Mouse (Mus musculus): ENCODE data around the gene Nufip2. TPM values are rescaled to one million over a fixed set of nuclear protein-coding genes. Genes with fewer than 3 reads are reported as not detected.

Nufip2 gene
- polyA plus RNA-seq, 1 experiment = 9.3 TPM

- TF ChIP-seq E2F4 (IDR thresholded peaks at IDR 0.05; ENCODE audit: insufficient read depth) (no peak), CEBPB (IDR thresholded peaks at IDR 0.05; ENCODE audit: insufficient read depth, poor library complexity, severe bottlenecking) (no peak), MYOD1 (IDR thresholded peaks at IDR 0.05; ENCODE audit: control insufficient read depth in 1 of 3, insufficient read length in 2 of 3, low read depth in 2 of 3) (no peak), POLR2AphosphoS2 (IDR thresholded peaks at IDR 0.05; ENCODE audit: insufficient read length, low read depth) (no peak), USF1 (IDR thresholded peaks at IDR 0.05; ENCODE audit: low read depth) (no peak), POLR2A (IDR thresholded peaks at IDR 0.05; ENCODE audit: insufficient read length, low read depth) (no peak), SRF (IDR thresholded peaks at IDR 0.05; ENCODE audit: control insufficient read depth, insufficient read length, low read depth) (no peak), MAX (IDR thresholded peaks at IDR 0.05; ENCODE audit: low read depth) (no peak), TCF12 (IDR thresholded peaks at IDR 0.05; ENCODE audit: insufficient read depth, poor library complexity, severe bottlenecking) (no peak), TCF3 (IDR thresholded peaks at IDR 0.05; ENCODE audit: insufficient read length, low read depth) (no peak), MYOG (IDR thresholded peaks at IDR 0.05; ENCODE audit: control insufficient read depth in 1 of 3, insufficient read depth in 1 of 3, insufficient read length in 2 of 3, low read depth in 2 of 3) (no peak), REST (IDR thresholded peaks at IDR 0.05; ENCODE audit: insufficient read depth, insufficient read length) (no peak)
- H3ac ChIP-seq (ENCODE audit: control insufficient read depth, insufficient read length) = no peak overlapping the region
- no peak overlapping the region for H3K4me3 ChIP-seq
- H3K27me3 ChIP-seq (ENCODE audit: control insufficient read depth, insufficient read depth, insufficient read length) = no peaks in the 10 kb centered on the region
- no peak overlapping the region for H3K4me2 ChIP-seq (ENCODE audit: low read depth)
- H3K36me3 ChIP-seq (ENCODE audit: control insufficient read depth, insufficient read depth) = no peaks in the 10 kb centered on the region
- H3K79me2 ChIP-seq (ENCODE audit: control insufficient read depth, insufficient read depth) = no peaks in the 10 kb centered on the region
Measured at GRCm38 (mm10) chr11:77672746-77673145, 13.2 kb upstream of the Nufip2 start.

GRCm38 (mm10) chr11:77673428-77673991 is 12.4 kb upstream of the Nufip2 start:
- Histone ChIP-seq H3ac (ENCODE audit: control insufficient read depth, insufficient read length) (no peak overlapping the region), H3K36me3 (ENCODE audit: control insufficient read depth, insufficient read depth) (no peaks in the 10 kb centered on the region), H3K4me2 (ENCODE audit: low read depth) (no peak overlapping the region), H3K27me3 (ENCODE audit: control insufficient read depth, insufficient read depth, insufficient read length) (no peaks in the 10 kb centered on the region), H3K4me3 (no peak overlapping the region), H3K79me2 (ENCODE audit: control insufficient read depth, insufficient read depth) (no peaks in the 10 kb centered on the region)
- TF ChIP-seq TCF12 (IDR thresholded peaks at IDR 0.05; ENCODE audit: insufficient read depth, poor library complexity, severe bottlenecking) = no peak
- no peak for TF ChIP-seq USF1 (IDR thresholded peaks at IDR 0.05; ENCODE audit: low read depth)
- no peak for TF ChIP-seq TCF3 (IDR thresholded peaks at IDR 0.05; ENCODE audit: insufficient read length, low read depth)
- TF ChIP-seq MYOG (IDR thresholded peaks at IDR 0.05; ENCODE audit: control insufficient read depth in 1 of 3, insufficient read depth in 1 of 3, insufficient read length in 2 of 3, low read depth in 2 of 3) = no peak
- TF ChIP-seq CEBPB (IDR thresholded peaks at IDR 0.05; ENCODE audit: insufficient read depth, poor library complexity, severe bottlenecking) = no peak
- TF ChIP-seq REST (IDR thresholded peaks at IDR 0.05; ENCODE audit: insufficient read depth, insufficient read length) = no peak

- Histone ChIP-seq H3K27me3 (ENCODE audit: control insufficient read depth, insufficient read depth, insufficient read length) (no peaks in the 10 kb centered on the region), H3K36me3 (ENCODE audit: control insufficient read depth, insufficient read depth) (no peaks in the 10 kb centered on the region), H3K4me2 (ENCODE audit: low read depth) (no peak overlapping the region), H3K79me2 (ENCODE audit: control insufficient read depth, insufficient read depth) (no peaks in the 10 kb centered on the region), H3ac (ENCODE audit: control insufficient read depth, insufficient read length) (no peak overlapping the region), H3K4me3 (no peak overlapping the region)
- TF ChIP-seq MAX (IDR thresholded peaks at IDR 0.05; ENCODE audit: low read depth) (no peak), USF1 (IDR thresholded peaks at IDR 0.05; ENCODE audit: low read depth) (no peak), E2F4 (IDR thresholded peaks at IDR 0.05; ENCODE audit: insufficient read depth) (no peak), CEBPB (IDR thresholded peaks at IDR 0.05; ENCODE audit: insufficient read depth, poor library complexity, severe bottlenecking) (no peak), REST (IDR thresholded peaks at IDR 0.05; ENCODE audit: insufficient read depth, insufficient read length) (no peak), POLR2AphosphoS2 (IDR thresholded peaks at IDR 0.05; ENCODE audit: insufficient read length, low read depth) (no peak), TCF12 (IDR thresholded peaks at IDR 0.05; ENCODE audit: insufficient read depth, poor library complexity, severe bottlenecking) (no peak), SRF (IDR thresholded peaks at IDR 0.05; ENCODE audit: control insufficient read depth, insufficient read length, low read depth) (no peak), TCF3 (IDR thresholded peaks at IDR 0.05; ENCODE audit: insufficient read length, low read depth) (no peak), MYOG (IDR thresholded peaks at IDR 0.05; ENCODE audit: control insufficient read depth in 1 of 3, insufficient read depth in 1 of 3, insufficient read length in 2 of 3, low read depth in 2 of 3) (no peak), MYOD1 (IDR thresholded peaks at IDR 0.05; ENCODE audit: control insufficient read depth in 1 of 3, insufficient read length in 2 of 3, low read depth in 2 of 3) (no peak), POLR2A (IDR thresholded peaks at IDR 0.05; ENCODE audit: insufficient read length, low read depth) (no peak)
Measured at GRCm38 (mm10) chr11:77680018-77680417, 5.9 kb upstream of the Nufip2 start.

- TF ChIP-seq MYOG (IDR thresholded peaks at IDR 0.05; ENCODE audit: control insufficient read depth in 1 of 3, insufficient read depth in 1 of 3, insufficient read length in 2 of 3, low read depth in 2 of 3) (no peak), TCF12 (IDR thresholded peaks at IDR 0.05; ENCODE audit: insufficient read depth, poor library complexity, severe bottlenecking) (no peak), USF1 (IDR thresholded peaks at IDR 0.05; ENCODE audit: low read depth) (no peak), MAX (IDR thresholded peaks at IDR 0.05; ENCODE audit: low read depth) (no peak), REST (IDR thresholded peaks at IDR 0.05; ENCODE audit: insufficient read depth, insufficient read length) (no peak), POLR2AphosphoS2 (IDR thresholded peaks at IDR 0.05; ENCODE audit: insufficient read length, low read depth) (no peak), CEBPB (IDR thresholded peaks at IDR 0.05; ENCODE audit: insufficient read depth, poor library complexity, severe bottlenecking) (no peak), TCF3 (IDR thresholded peaks at IDR 0.05; ENCODE audit: insufficient read length, low read depth) (no peak), SRF (IDR thresholded peaks at IDR 0.05; ENCODE audit: control insufficient read depth, insufficient read length, low read depth) (no peak), E2F4 (IDR thresholded peaks at IDR 0.05; ENCODE audit: insufficient read depth) (no peak), MYOD1 (IDR thresholded peaks at IDR 0.05; ENCODE audit: control insufficient read depth in 1 of 3, insufficient read length in 2 of 3, low read depth in 2 of 3) (no peak), POLR2A (IDR thresholded peaks at IDR 0.05; ENCODE audit: insufficient read length, low read depth) (no peak)
- Histone ChIP-seq H3ac (ENCODE audit: control insufficient read depth, insufficient read length) (no peak overlapping the region), H3K27me3 (ENCODE audit: control insufficient read depth, insufficient read depth, insufficient read length) (no peaks in the 10 kb centered on the region), H3K4me3 (peak overlapping the region; percentile 95), H3K36me3 (ENCODE audit: control insufficient read depth, insufficient read depth) (peaks cover 11% of the 10 kb centered on the region), H3K4me2 (ENCODE audit: low read depth) (peak overlapping the region; percentile 76), H3K79me2 (ENCODE audit: control insufficient read depth, insufficient read depth) (peaks cover 36% of the 10 kb centered on the region)
Measured at GRCm38 (mm10) chr11:77684896-77685295, 1.1 kb upstream of the Nufip2 start.
